Mouse (Mus musculus) limb, embryonic 13.5 days (tissue): ENCODE results near the gene Ralbp1. TPM values are rescaled to one million over a fixed set of nuclear protein-coding genes. Genes with fewer than 3 reads are reported as not detected.

Experiments used
- ATAC-seq: fragments of 200-750 bp; cut with Nextera tagmentation; 2 replicates; pipeline ENCODE4 v1.8.0; 2017; ENCODE audit warnings: low read depth, moderate number of reproducible peaks, moderate TSS enrichment; ENCODE audit not compliant: low FRiP score
- H3K27ac ChIP-seq: fragments of 300-500 bp; sonication (generic); 2 replicates; pipeline ENCODE4 v1.5.1; 2015; ENCODE audit warnings: inconsistent platforms, mild to moderate bottlenecking, moderate library complexity
- H3K27me3 ChIP-seq: fragments of 300-500 bp; sonication (generic); 2 replicates; pipeline ENCODE4 v1.6.1; 2015; ENCODE audit warnings: mild to moderate bottlenecking, inconsistent platforms
- H3K36me3 ChIP-seq: fragments of 300-500 bp; sonication (generic); 2 replicates; pipeline ENCODE4 v1.6.1; 2015; ENCODE audit warnings: inconsistent platforms, mild to moderate bottlenecking, moderate library complexity
- H3K4me1 ChIP-seq: fragments of 300-500 bp; sonication (generic); 2 replicates; pipeline ENCODE4 v1.6.1; 2015; ENCODE audit warnings: inconsistent platforms
- H3K4me2 ChIP-seq: fragments of 300-500 bp; sonication (generic); replicated peaks from 2 replicates; pipeline ENCODE4 v1.6.1; 2015; ENCODE audit warnings: inconsistent platforms, mild to moderate bottlenecking, moderate library complexity
- H3K4me3 ChIP-seq: fragments of 300-500 bp; sonication (generic); 2 replicates; pipeline ENCODE4 v1.5.1; 2015; ENCODE audit warnings: moderate library complexity, mild to moderate bottlenecking, inconsistent platforms
- H3K9ac ChIP-seq: fragments of 300-500 bp; sonication (generic); 2 replicates; pipeline ENCODE4 v1.6.1; 2015; ENCODE audit warnings: mild to moderate bottlenecking, inconsistent platforms
- H3K9me3 ChIP-seq: fragments of 300-500 bp; sonication (generic); 2 replicates; pipeline ENCODE4 v1.6.1; 2016; ENCODE audit warnings: inconsistent platforms
- WGBS: fragments of 180-500 bp; shearing (Covaris S2); methylation state at CpG from one replicate; pipeline ENCODE4 v1.1.7; 2015; 5-methylcytosine and 5-hydroxymethylcytosine counted together
- polyA plus RNA-seq: library from polyadenylated mRNA; unstranded; fragments of >200 nt; fragmentation: Nextera tagmentation; extraction: Ambion mirVana; gene quantifications from 2 replicates; pipeline ENCODE4 v1.2.1, GENCODE M21; 2015

The Ralbp1 gene
- polyA plus RNA-seq, 1 experiment from 2014 or later = 81.3 TPM

DNA sequence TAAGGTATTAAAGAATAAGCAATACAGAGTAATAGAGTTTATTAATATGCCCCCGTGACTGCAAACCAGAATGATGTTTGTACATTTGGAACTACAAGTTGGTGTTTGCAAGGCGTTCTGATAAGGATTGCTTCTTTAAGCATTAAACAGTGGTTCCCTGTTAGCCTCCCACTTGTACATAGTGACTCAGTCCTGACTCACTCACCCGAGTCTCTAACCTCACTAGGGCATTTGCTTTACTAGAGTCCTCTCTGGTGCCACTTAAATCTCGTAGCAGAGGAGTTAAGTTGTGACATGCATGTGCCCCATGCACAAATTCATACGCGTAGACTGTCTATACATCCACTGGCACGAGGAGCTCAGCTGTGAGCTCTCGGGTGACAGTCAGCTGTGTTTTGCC, 71.8 kb downstream of the Ralbp1 start:
- Histone ChIP-seq H3K9ac (no peak overlapping the region), H3K4me2 (no peak overlapping the region), H3K36me3 (peaks cover 75% of the 10 kb centered on the region), H3K4me3 (no peak overlapping the region), H3K27me3 (no peaks in the 10 kb centered on the region), H3K9me3 (no peaks in the 10 kb centered on the region), H3K27ac (no peak overlapping the region), H3K4me1 (no peaks in the 10 kb centered on the region)
- no peak for ATAC-seq
- WGBS = 93% methylated on average over 8 of the region's 8 CpGs

DNA sequence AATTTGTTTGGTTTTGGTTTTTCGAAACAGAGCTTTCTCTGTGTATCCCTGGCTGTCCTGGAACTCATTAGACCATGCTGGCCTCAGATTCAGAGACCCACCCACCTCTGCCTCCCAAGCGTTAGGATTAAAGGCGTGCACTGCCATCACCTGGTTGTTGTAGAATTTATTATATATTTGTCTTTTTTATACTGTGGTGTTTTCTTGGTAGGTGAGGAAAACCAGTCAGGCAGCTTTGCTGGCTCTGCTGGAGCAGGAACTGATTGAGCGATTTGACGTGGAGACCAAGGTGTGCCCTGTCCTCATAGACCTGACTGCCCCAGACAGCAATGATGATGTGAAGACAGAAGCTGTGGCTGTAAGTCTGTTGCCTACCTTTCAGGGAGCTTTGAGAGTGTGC, 74.6 kb downstream of the Ralbp1 start:
- H3K27me3 ChIP-seq = no peaks in the 10 kb centered on the region
- peaks cover 60% of the 10 kb centered on the region for H3K36me3 ChIP-seq
- H3K27ac ChIP-seq = no peak overlapping the region
- no peak overlapping the region for H3K9ac ChIP-seq
- no peak for ATAC-seq
- WGBS = 71% methylated on average over 5 of the region's 5 CpGs
- no peak overlapping the region for H3K4me3 ChIP-seq
- H3K9me3 ChIP-seq = no peaks in the 10 kb centered on the region
- no peaks in the 10 kb centered on the region for H3K4me1 ChIP-seq
- no peak overlapping the region for H3K4me2 ChIP-seq

DNA sequence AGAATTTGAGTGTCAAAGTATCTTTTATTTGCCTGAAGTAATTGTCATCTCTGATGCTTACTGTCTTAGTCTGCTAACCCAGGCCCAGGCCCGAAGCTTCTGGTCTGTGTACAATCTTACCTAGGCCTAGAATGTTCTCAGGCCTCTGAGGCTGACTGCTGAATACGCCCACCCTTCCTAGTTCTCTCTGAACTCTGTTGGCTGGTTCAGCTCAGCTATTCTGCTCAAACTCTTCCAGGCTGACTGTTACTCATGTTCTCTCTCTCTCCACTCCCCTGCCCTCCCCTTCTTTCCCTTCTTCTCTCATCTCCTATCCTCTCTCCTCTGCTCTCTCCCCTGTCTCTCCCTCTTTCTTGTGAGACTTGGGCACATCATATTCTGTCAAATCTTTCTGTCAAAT, 79.2 kb downstream of the Ralbp1 start:
- no peak for ATAC-seq
- no peak overlapping the region for H3K4me2 ChIP-seq
- H3K9ac ChIP-seq = no peak overlapping the region
- no peaks in the 10 kb centered on the region for H3K27me3 ChIP-seq
- H3K36me3 ChIP-seq = peaks cover 34% of the 10 kb centered on the region
- H3K4me3 ChIP-seq = no peak overlapping the region
- no peaks in the 10 kb centered on the region for H3K4me1 ChIP-seq
- 85% methylated on average over 2 of the region's 2 CpGs for WGBS
- no peak overlapping the region for H3K27ac ChIP-seq
- no peaks in the 10 kb centered on the region for H3K9me3 ChIP-seq

DNA sequence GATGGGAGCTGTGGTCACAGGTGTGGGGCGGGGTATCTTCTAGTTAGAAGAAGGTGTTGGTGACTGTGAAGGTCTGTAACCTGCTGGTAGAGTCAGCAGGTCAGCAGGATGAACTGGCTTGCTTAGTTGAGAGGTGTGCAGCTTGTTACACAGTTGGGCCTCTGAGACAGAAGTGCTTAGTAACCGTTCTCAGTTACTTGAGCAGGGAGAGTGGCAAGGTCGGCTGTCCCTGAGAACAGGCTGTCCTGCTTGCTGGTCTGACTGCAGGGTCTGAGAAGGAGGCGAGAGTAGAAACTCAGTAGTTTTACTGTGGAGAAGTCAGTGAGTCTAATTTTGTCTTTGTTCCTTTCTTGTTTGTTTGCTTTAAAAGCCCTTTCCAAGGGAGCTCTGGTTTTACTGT, 79.6 kb downstream of the Ralbp1 start:
- peaks cover 30% of the 10 kb centered on the region for H3K36me3 ChIP-seq
- ATAC-seq = no peak
- H3K9ac ChIP-seq = no peak overlapping the region
- H3K4me3 ChIP-seq = no peak overlapping the region
- whole genome bisulfite sequencing = 74% methylated on average over 4 of the region's 4 CpGs
- H3K9me3 ChIP-seq = no peaks in the 10 kb centered on the region
- H3K27ac ChIP-seq = no peak overlapping the region
- H3K4me1 ChIP-seq = no peaks in the 10 kb centered on the region
- no peak overlapping the region for H3K4me2 ChIP-seq
- H3K27me3 ChIP-seq = no peaks in the 10 kb centered on the region

DNA sequence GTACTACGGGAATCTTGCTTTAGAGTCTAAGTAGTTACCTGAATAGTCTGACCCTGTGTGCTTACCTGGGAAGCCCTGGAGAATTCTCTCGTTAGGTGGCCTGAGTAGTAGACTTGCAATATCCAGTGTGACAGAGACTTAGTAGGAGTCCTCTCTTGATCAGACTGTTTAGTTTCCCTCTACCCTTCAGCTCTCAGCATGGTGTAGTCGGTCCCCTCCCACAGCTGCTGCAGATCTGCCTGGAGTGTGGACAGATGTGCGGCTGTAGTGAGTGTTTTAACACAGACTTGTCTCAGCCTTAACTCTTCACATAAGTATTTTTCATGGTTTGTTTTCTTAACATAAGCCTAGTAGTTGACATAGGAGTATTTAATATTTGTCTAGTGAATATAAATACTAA, 83.6 kb downstream of the Ralbp1 start:
- no peaks in the 10 kb centered on the region for H3K27me3 ChIP-seq
- no peak for ATAC-seq
- H3K9me3 ChIP-seq = no peaks in the 10 kb centered on the region
- no peak overlapping the region for H3K27ac ChIP-seq
- H3K9ac ChIP-seq = no peak overlapping the region
- no peak overlapping the region for H3K4me3 ChIP-seq
- H3K36me3 ChIP-seq = peaks cover 19% of the 10 kb centered on the region
- 75% methylated on average over 4 of the region's 4 CpGs for whole genome bisulfite sequencing
- H3K4me2 ChIP-seq = no peak overlapping the region
- no peaks in the 10 kb centered on the region for H3K4me1 ChIP-seq

DNA sequence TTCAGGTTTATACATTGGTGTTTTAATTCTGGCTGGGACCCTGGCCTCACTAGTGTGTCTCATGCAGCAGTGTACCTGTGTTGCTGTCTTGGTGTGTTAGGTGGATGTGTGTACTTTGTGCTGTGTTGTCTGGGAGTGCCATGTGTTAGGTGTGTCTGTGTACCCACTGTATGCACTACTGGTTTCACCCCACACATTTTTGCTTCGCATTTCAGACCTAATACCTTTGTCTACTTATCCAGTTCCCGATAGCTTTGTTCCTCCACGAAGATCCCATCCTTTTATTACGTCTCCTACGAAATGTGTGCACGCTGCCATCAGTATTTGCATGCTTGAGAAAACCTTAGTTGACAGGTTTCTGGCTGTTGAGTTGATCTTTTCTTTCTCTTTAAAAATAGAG, 85.1 kb downstream of the Ralbp1 start:
- H3K4me2 ChIP-seq = no peak overlapping the region
- peaks cover 14% of the 10 kb centered on the region for H3K36me3 ChIP-seq
- H3K9me3 ChIP-seq = no peaks in the 10 kb centered on the region
- H3K4me1 ChIP-seq = no peaks in the 10 kb centered on the region
- H3K9ac ChIP-seq = no peak overlapping the region
- H3K27me3 ChIP-seq = no peaks in the 10 kb centered on the region
- WGBS = 93% methylated on average over 6 of the region's 6 CpGs
- no peak overlapping the region for H3K27ac ChIP-seq
- no peak overlapping the region for H3K4me3 ChIP-seq
- no peak for ATAC-seq

DNA sequence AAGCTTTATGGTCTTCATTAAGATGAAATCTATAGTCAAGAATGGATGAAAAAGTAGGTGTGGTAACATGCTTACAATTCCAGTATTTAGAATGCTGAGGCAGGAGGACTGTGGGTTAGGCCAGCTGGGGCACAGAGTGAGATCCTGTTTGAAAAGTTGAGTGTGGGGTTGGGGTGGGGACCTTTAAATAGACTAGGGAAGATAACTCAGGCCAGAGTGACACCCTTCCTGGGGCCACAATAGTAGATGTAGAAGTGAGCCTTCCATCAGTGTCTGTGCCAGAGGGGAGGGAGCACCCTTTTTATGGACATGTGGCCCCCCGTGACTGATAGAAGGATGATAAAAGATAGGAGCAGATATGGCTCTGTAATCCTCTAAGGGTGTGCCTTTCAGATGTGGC, 86.2 kb downstream of the Ralbp1 start:
- H3K4me3 ChIP-seq = no peak overlapping the region
- no peak overlapping the region for H3K4me2 ChIP-seq
- WGBS = 89% methylated on average over 1 of the region's 1 CpGs
- no peaks in the 10 kb centered on the region for H3K9me3 ChIP-seq
- no peaks in the 10 kb centered on the region for H3K4me1 ChIP-seq
- H3K27me3 ChIP-seq = no peaks in the 10 kb centered on the region
- no peak overlapping the region for H3K27ac ChIP-seq
- no peak for ATAC-seq
- peaks cover 17% of the 10 kb centered on the region; the same call in 1 of the 2 replicates for H3K36me3 ChIP-seq
- H3K9ac ChIP-seq = no peak overlapping the region

DNA sequence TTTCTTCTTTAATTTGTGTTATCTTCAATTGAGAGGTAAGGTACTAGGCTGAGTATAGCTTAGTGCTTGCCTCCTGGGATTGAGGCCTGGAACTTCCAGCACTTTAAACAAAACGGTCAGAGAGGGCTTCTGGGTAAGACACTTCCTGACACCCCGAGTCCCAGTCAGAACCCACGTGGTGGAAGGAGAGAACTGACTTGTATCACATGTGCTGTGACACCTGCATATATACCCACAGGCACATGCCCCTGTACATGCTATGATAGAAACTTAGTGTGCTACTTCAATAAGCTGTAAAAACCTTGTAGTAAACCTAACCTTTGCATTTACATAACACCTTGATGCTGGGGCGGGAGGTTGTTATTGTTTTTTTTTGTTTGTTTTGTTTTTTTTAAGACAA, 87.2 kb downstream of the Ralbp1 start:
- Histone ChIP-seq H3K9ac (no peak overlapping the region), H3K4me2 (no peak overlapping the region), H3K4me3 (no peak overlapping the region), H3K9me3 (no peaks in the 10 kb centered on the region), H3K4me1 (no peaks in the 10 kb centered on the region), H3K36me3 (peaks cover 15% of the 10 kb centered on the region; the same call in 1 of the 2 replicates), H3K27me3 (no peaks in the 10 kb centered on the region), H3K27ac (no peak overlapping the region)
- WGBS = 70% methylated on average over 4 of the region's 4 CpGs
- no peak for ATAC-seq

Other genes starting within 250 kb of the Ralbp1 start
- 0.10 TPM in 1 of 2 replicates, not detected in the other for gene Txndc2, start 243.6 kb downstream of the Ralbp1 start, polyA plus RNA-seq
- 57.5 and 61.6 TPM in 2 replicates for gene Rab31, start 113.0 kb downstream of the Ralbp1 start, polyA plus RNA-seq
- 50.3 and 50.8 TPM in 2 replicates for gene Ppp4r1, start 103.2 kb downstream of the Ralbp1 start, polyA plus RNA-seq
- 133 and 140 TPM in 2 replicates for gene Twsg1, start 65.4 kb upstream of the Ralbp1 start, polyA plus RNA-seq
- 33.4 and 35.0 TPM in 2 replicates for gene Ankrd12, start 191.3 kb upstream of the Ralbp1 start, polyA plus RNA-seq
- gene Ndufv2, start 215.8 kb upstream of the Ralbp1 start, polyA plus RNA-seq = 314 and 316 TPM in 2 replicates
- gene Washc1, start 225.7 kb upstream of the Ralbp1 start, polyA plus RNA-seq = 43.0 and 44.2 TPM in 2 replicates
- gene Ddx11, start 237.7 kb upstream of the Ralbp1 start, polyA plus RNA-seq = 22.2 and 25.9 TPM in 2 replicates